Mouse (Mus musculus): Measurements from ENCODE around the gene Krtap28-13.

GRCm38 (mm10) chr1:83058481-83058880 lies 2.2 kb upstream of the Krtap28-13 start:
- TF ChIP-seq POLR2A (IDR thresholded peaks at IDR 0.05; ENCODE audit: insufficient read depth, low read depth, low read length) (no peak), CTCF (IDR thresholded peaks at IDR 0.05; ENCODE audit: insufficient read depth, low read depth, low read length) (no peak)
